Mouse (Mus musculus) monocyte, adult 5-6 weeks (primary cell): ENCODE data around the gene Ntm. TPM values are rescaled to one million over a fixed set of nuclear protein-coding genes. Genes with fewer than 3 reads are reported as not detected.

Experiments used
- ATAC-seq: fragments of 153-309, 156-312 bp; replicated peaks from 2 replicates; pipeline ENCODE4 v1.8.0; 2017; ENCODE audit warnings: mild to moderate bottlenecking; ENCODE audit not compliant: low TSS enrichment, insufficient number of reproducible peaks, severe bottlenecking, poor library complexity, low FRiP score
- total RNA-seq: library from RNA; stranded (forward); fragments of 200-1000, 200-491, 200-594 nt; gene quantifications from 3 replicates; pipeline ENCODE4 v1.2.3, GENCODE M21; 2017

The Ntm gene
- total RNA-seq, 1 experiment from 2014 or later, result not detected

- ATAC-seq, result no peak
These were observed 779.9 kb downstream of the Ntm start for GRCm38 (mm10) chr9:29183011-29183410.

GRCm38 (mm10) chr9:29181661-29182060 is 781.3 kb downstream of the Ntm start:
- ATAC-seq, result no peak

- ATAC-seq, result no peak
These were observed 797.2 kb downstream of the Ntm start for GRCm38 (mm10) chr9:29165731-29166130.

- no peak for ATAC-seq
These were observed 801.8 kb downstream of the Ntm start for GRCm38 (mm10) chr9:29161059-29161642.

GRCm38 (mm10) chr9:29145901-29146300 is 817.0 kb downstream of the Ntm start:
- no peak for ATAC-seq

- no peak for ATAC-seq
These were observed 826.9 kb downstream of the Ntm start for GRCm38 (mm10) chr9:29136039-29136438.

- no peak for ATAC-seq
These were observed 832.1 kb downstream of the Ntm start for GRCm38 (mm10) chr9:29130717-29131292.

GRCm38 (mm10) chr9:29130316-29130715 is 832.6 kb downstream of the Ntm start:
- ATAC-seq, result no peak

- ATAC-seq, result no peak
These were observed 834.5 kb downstream of the Ntm start for GRCm38 (mm10) chr9:29128416-29128815.

GRCm38 (mm10) chr9:29124455-29124854 is 838.5 kb downstream of the Ntm start:
- no peak for ATAC-seq

- ATAC-seq, result no peak
These were observed 839.1 kb downstream of the Ntm start for GRCm38 (mm10) chr9:29123828-29124227.

GRCm38 (mm10) chr9:29117561-29118112 is 845.3 kb downstream of the Ntm start:
- ATAC-seq, result no peak

- no peak for ATAC-seq
These were observed 847.6 kb downstream of the Ntm start for GRCm38 (mm10) chr9:29115337-29115736.

GRCm38 (mm10) chr9:29106771-29107170 is 856.2 kb downstream of the Ntm start:
- ATAC-seq, result no peak

GRCm38 (mm10) chr9:29104442-29104841 is 858.5 kb downstream of the Ntm start:
- no peak for ATAC-seq

GRCm38 (mm10) chr9:29103993-29104392 is 858.9 kb downstream of the Ntm start:
- ATAC-seq, result no peak

- ATAC-seq, result no peak
These were observed 862.3 kb downstream of the Ntm start for GRCm38 (mm10) chr9:29100624-29101023.

GRCm38 (mm10) chr9:29092443-29092842 is 870.5 kb downstream of the Ntm start:
- no peak for ATAC-seq

GRCm38 (mm10) chr9:29088657-29089056 is 874.3 kb downstream of the Ntm start:
- ATAC-seq, result no peak

GRCm38 (mm10) chr9:29087656-29088055 is 875.3 kb downstream of the Ntm start:
- ATAC-seq, result no peak
